Comparison of ENCODE assay signal across 8 mouse cellular contexts in the genomic region with DNA sequence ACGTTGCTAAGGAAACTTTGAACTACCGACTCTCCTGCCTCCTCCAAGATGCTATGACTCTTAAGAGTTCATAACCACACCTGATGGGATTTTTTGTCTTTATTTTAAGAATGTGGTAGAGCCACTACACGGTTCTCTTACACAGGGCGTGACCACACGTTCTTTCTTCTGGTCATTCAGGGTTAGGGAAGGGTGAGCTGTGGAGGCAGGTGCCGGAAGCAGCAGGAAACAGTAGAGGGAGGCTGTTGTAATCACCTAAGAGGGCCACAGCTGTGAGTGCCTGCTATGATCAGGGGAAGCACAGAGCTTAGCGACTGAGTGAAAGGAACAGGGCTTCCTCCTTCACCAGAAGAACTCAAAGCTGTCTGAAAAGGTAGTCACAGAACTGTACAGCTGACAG. TPM values are rescaled to one million over a fixed set of nuclear protein-coding genes. Genes with fewer than 3 reads are reported as not detected.
DNase-seq lines count a peak whose midpoint lies in the region; ATAC-seq lines count a peak whose summit lies in the region.
"Had no signal": no experiment of that assay in that cellular context is flagged by ENCODE, and none has a peak within 500 bp of the region (broad histone marks: within the 10 kb centered on the region; RNA-seq: fewer than 3 reads in every experiment).

No protein-coding gene starts in this region.

- ATAC-seq in hematopoietic stem cell, adult 5-6 weeks (replicated peaks in 1 of 2; ENCODE audit: insufficient read depth in 1 of 2, low FRiP score in 2 of 2, low TSS enrichment in 1 of 2, low read depth in 1 of 2, poor library complexity in 2 of 2, severe bottlenecking in 2 of 2): peak; percentile 35 to 54

- peak; percentile 60 for DNase-seq in ES-CJ7 (ENCODE audit: low read depth, low spot score)
- DNase-seq in lung, postnatal 25 days (ENCODE audit: low spot score): peak; percentile 67
- peak; percentile 63 for DNase-seq in thymus, postnatal 14 days
- DNase-seq in frontal cortex, postnatal 10 days (ENCODE audit: low spot score in 2 of 2): no peak
- no peak for DNase-seq in right cerebral cortex, adult 18-20 months
- DNase-seq in ovary, postnatal 14 days (ENCODE audit: low spot score): no peak
- DNase-seq: kidney, postnatal 14 days had no signal

RNA-seq across cellular contexts. Expression of gene Larp1, which starts 50.6 kb away (rescaled TPM):
- 53.3 and 55.1 TPM in 2 replicates for total RNA-seq in hematopoietic stem cell, adult 5-6 weeks (2017)

Comparison
In these comparisons a context has a peak if more than half of its experiments do, and no peak if none do; other contexts are left out.
1. DNase-seq: peak in ES-CJ7 (single experiment), lung, postnatal 25 days (single experiment) and thymus, postnatal 14 days (single experiment); none in frontal cortex, postnatal 10 days (0 of 2), right cerebral cortex, adult 18-20 months (single experiment) and ovary, postnatal 14 days (single experiment).